Mouse (Mus musculus): ENCODE data around the gene Tomm40.

- TF ChIP-seq CTCF (IDR thresholded peaks at IDR 0.05; ENCODE audit: insufficient read depth, low read length) = peak; percentile 66
- no peak for TF ChIP-seq POLR2A (IDR thresholded peaks at IDR 0.05; ENCODE audit: borderline replicate concordance, extremely low read depth, low read depth, low read length)
Measured at GRCm38 (mm10) chr7:19752652-19753051, 37.4 kb upstream of the Tomm40 start.

Measured in lung, adult 2 months (tissue).